12 mouse cellular contexts compared by ENCODE assay signal in genomic region chr2:60086197-60086903, GRCm38 (mm10).
DNase-seq lines count a peak whose midpoint lies in the region; ATAC-seq and TF ChIP-seq lines count a peak whose summit lies in the region.
"Had no signal": no experiment of that assay in that cellular context is flagged by ENCODE, and none has a peak within 500 bp of the region (broad histone marks: within the 10 kb centered on the region; RNA-seq: fewer than 3 reads in every experiment).

No protein-coding gene starts in this region.

- H3K4me2 ChIP-seq in kidney, embryonic 15.5 days = no peak overlapping the region
- no peak overlapping the region for H3K4me2 ChIP-seq in heart, postnatal 0 days (ENCODE audit: low read depth, low read length)
- H3K4me2 ChIP-seq in hindbrain, postnatal 0 days (ENCODE audit: low read depth, low read length) = no peak overlapping the region

- no peak overlapping the region for H3K9ac ChIP-seq in kidney, embryonic 15.5 days
- H3K9ac ChIP-seq in heart, postnatal 0 days (replicated peaks; ENCODE audit: low read depth, low read length) = no peak overlapping the region
- H3K9ac ChIP-seq in hindbrain, postnatal 0 days (replicated peaks; ENCODE audit: low read length) = no peak overlapping the region
- H3K9ac ChIP-seq: forebrain, postnatal 0 days had no signal

- no peak for TF ChIP-seq EP300 in heart, postnatal 0 days (IDR thresholded peaks at IDR 0.05; ENCODE audit: low read depth)

- H3K4me3 ChIP-seq in kidney, embryonic 15.5 days (replicated peaks) = no peak overlapping the region
- H3K4me3 ChIP-seq in bone marrow, adult 2 months (replicated peaks; ENCODE audit: control insufficient read depth, low read depth, low read length) = peak overlapping the region; percentile 28
- H3K4me3 ChIP-seq in heart, postnatal 0 days (ENCODE audit: low read depth, low read length) = no peak overlapping the region
- no peak overlapping the region for H3K4me3 ChIP-seq in hindbrain, postnatal 0 days (ENCODE audit: low read length)
- H3K4me3 ChIP-seq: midbrain, embryonic 10.5 days had no signal

- no peaks in the 10 kb centered on the region for H3K36me3 ChIP-seq in kidney, embryonic 15.5 days
- no peaks in the 10 kb centered on the region for H3K36me3 ChIP-seq in heart, postnatal 0 days (replicated peaks; ENCODE audit: control insufficient read depth, insufficient read depth, low read length)
- no peaks in the 10 kb centered on the region for H3K36me3 ChIP-seq in hindbrain, postnatal 0 days (ENCODE audit: insufficient read depth, low read length)

- DNase-seq in kidney, postnatal 14 days = peak; percentile 40
- peak; percentile 74 for DNase-seq in heart, postnatal 0 days (ENCODE audit: low spot score)
- no peak for DNase-seq in frontal cortex, postnatal 14 days (ENCODE audit: low spot score in 2 of 2)
- no peak for DNase-seq in hindbrain, postnatal 0 days (ENCODE audit: low spot score)
- no peak for DNase-seq in embryo, embryonic 10.5 days (ENCODE audit: low spot score)
- DNase-seq: forebrain, postnatal 0 days; retina, postnatal 1 day; thymus, postnatal 14 days had no signal

- H3K27ac ChIP-seq in kidney, embryonic 15.5 days = no peak overlapping the region
- peak overlapping the region; percentile 81 for H3K27ac ChIP-seq in bone marrow, adult 2 months (ENCODE audit: control insufficient read depth, insufficient read depth, low read depth, low read length, poor library complexity)
- peak overlapping the region; percentile 70 for H3K27ac ChIP-seq in heart, postnatal 0 days (ENCODE audit: low read depth)
- no peak overlapping the region for H3K27ac ChIP-seq in hindbrain, postnatal 0 days
- H3K27ac ChIP-seq: midbrain, embryonic 10.5 days had no signal

- ATAC-seq in kidney, embryonic 15.5 days (replicated peaks; ENCODE audit: low FRiP score) = no peak
- peak; percentile 54; the same call in 1 of the 2 replicates for ATAC-seq in heart, postnatal 0 days (ENCODE audit: insufficient read depth, low read depth)
- peak; percentile 92 for ATAC-seq in megakaryocyte, adult 5-6 weeks (ENCODE audit: poor library complexity, severe bottlenecking)
- ATAC-seq in hindbrain, postnatal 0 days = no peak
- ATAC-seq: forebrain, postnatal 0 days had no signal

- 68% methylated on average over 8 of the region's 8 CpGs for WGBS in kidney, embryonic 15.5 days
- 45% methylated on average over 8 of the region's 8 CpGs for WGBS in bone marrow, adult 2 months
- WGBS in heart, postnatal 0 days = 29% methylated on average over 8 of the region's 8 CpGs
- 69% methylated on average over 8 of the region's 8 CpGs for WGBS in hindbrain, postnatal 0 days

- TF ChIP-seq CTCF in bone marrow, adult 2 months (IDR thresholded peaks at IDR 0.05; ENCODE audit: control insufficient read depth, insufficient read depth, low read length) = no peak
- no peak for TF ChIP-seq CTCF in heart, postnatal 0 days (IDR thresholded peaks at IDR 0.05; ENCODE audit: low read depth)
- TF ChIP-seq CTCF in hindbrain, postnatal 0 days (IDR thresholded peaks at IDR 0.05; ENCODE audit: low read depth) = no peak

- no peaks in the 10 kb centered on the region for H3K27me3 ChIP-seq in kidney, embryonic 15.5 days
- H3K27me3 ChIP-seq in heart, postnatal 0 days (ENCODE audit: control insufficient read depth, insufficient read depth, low read length) = no peaks in the 10 kb centered on the region
- H3K27me3 ChIP-seq in hindbrain, postnatal 0 days (ENCODE audit: insufficient read depth, low read length) = no peaks in the 10 kb centered on the region

- H3K4me1 ChIP-seq in kidney, embryonic 15.5 days = peaks cover 33% of the 10 kb centered on the region
- peaks cover 9% of the 10 kb centered on the region for H3K4me1 ChIP-seq in bone marrow, adult 2 months (ENCODE audit: control insufficient read depth, insufficient read depth, low read length)
- H3K4me1 ChIP-seq in heart, postnatal 0 days (ENCODE audit: control insufficient read depth, insufficient read depth) = peaks cover 27% of the 10 kb centered on the region
- 0 out of 2 replicates have a peak, but pooled peaks cover 6% of the 10 kb centered on the region for H3K4me1 ChIP-seq in hindbrain, postnatal 0 days (ENCODE audit: insufficient read depth, low read length)

- H3K9me3 ChIP-seq in kidney, embryonic 15.5 days (replicated peaks) = no peaks in the 10 kb centered on the region
- H3K9me3 ChIP-seq in heart, postnatal 0 days (replicated peaks; ENCODE audit: control insufficient read depth, low read length) = no peaks in the 10 kb centered on the region
- H3K9me3 ChIP-seq in hindbrain, postnatal 0 days (ENCODE audit: low read length) = no peaks in the 10 kb centered on the region

- no peak for TF ChIP-seq POLR2A in bone marrow, adult 2 months (IDR thresholded peaks at IDR 0.05; ENCODE audit: borderline replicate concordance, control insufficient read depth, low read depth, low read length)

Comparison
In these comparisons a context has a peak if more than half of its experiments do, and no peak if none do; other contexts are left out.
1. DNase-seq: peak in kidney, postnatal 14 days (single experiment) and heart, postnatal 0 days (single experiment); none in frontal cortex, postnatal 14 days (0 of 2), hindbrain, postnatal 0 days (single experiment) and embryo, embryonic 10.5 days (single experiment).
2. ATAC-seq: peak in heart, postnatal 0 days (single experiment) and megakaryocyte, adult 5-6 weeks (single experiment); none in kidney, embryonic 15.5 days (single experiment) and hindbrain, postnatal 0 days (single experiment).
3. H3K27ac ChIP-seq: peak in bone marrow, adult 2 months (single experiment) and heart, postnatal 0 days (single experiment); none in kidney, embryonic 15.5 days (single experiment) and hindbrain, postnatal 0 days (single experiment).